Mouse (Mus musculus): ENCODE data around the gene Atp9a. TPM values are rescaled to one million over a fixed set of nuclear protein-coding genes. Genes with fewer than 3 reads are reported as not detected.
A peak's percentile ranks its signal among the peaks of the same experiment; 100 is the strongest.

Gene Atp9a
- polyA plus RNA-seq, 1 experiment from 2014 or later = 143 TPM

GRCm38 (mm10) chr2:168679381-168680199 is 62.6 kb downstream of the Atp9a start:
- Histone ChIP-seq H3K9me3 (replicated peaks) (no peaks in the 10 kb centered on the region), H3K27ac (replicated peaks) (peak overlapping the region; percentile 80), H3K9ac (replicated peaks) (no peak overlapping the region), H3K36me3 (peaks cover 48% of the 10 kb centered on the region), H3K27me3 (replicated peaks) (no peaks in the 10 kb centered on the region), H3K4me1 (peaks cover 29% of the 10 kb centered on the region), H3K4me3 (replicated peaks) (no peak overlapping the region), H3K4me2 (peak overlapping the region; percentile 11)
- 40% methylated on average over 19 of the region's 19 CpGs for WGBS
- ATAC-seq (ENCODE audit: low FRiP score) = peak; percentile 68

- peak; percentile 87 for ATAC-seq (ENCODE audit: low FRiP score)
- peak overlapping the region; percentile 11 for H3K4me2 ChIP-seq
- H3K27me3 ChIP-seq (replicated peaks) = no peaks in the 10 kb centered on the region
- H3K9ac ChIP-seq (replicated peaks) = no peak overlapping the region
- WGBS = 40% methylated on average over 15 of the region's 15 CpGs
- no peaks in the 10 kb centered on the region for H3K9me3 ChIP-seq (replicated peaks)
- H3K4me1 ChIP-seq = peaks cover 22% of the 10 kb centered on the region
- no peak overlapping the region for H3K4me3 ChIP-seq (replicated peaks)
- peaks cover 55% of the 10 kb centered on the region for H3K36me3 ChIP-seq
- H3K27ac ChIP-seq (replicated peaks) = peak overlapping the region; percentile 80
Measured at GRCm38 (mm10) chr2:168678662-168679294, 63.4 kb downstream of the Atp9a start.

- no peaks in the 10 kb centered on the region for H3K9me3 ChIP-seq (replicated peaks)
- no peak overlapping the region for H3K4me3 ChIP-seq (replicated peaks)
- peak overlapping the region; percentile 80 for H3K27ac ChIP-seq (replicated peaks)
- H3K4me2 ChIP-seq = no peak overlapping the region
- no peaks in the 10 kb centered on the region for H3K27me3 ChIP-seq (replicated peaks)
- no peak overlapping the region for H3K9ac ChIP-seq (replicated peaks)
- 34% methylated on average over 9 of the region's 9 CpGs for WGBS
- H3K36me3 ChIP-seq = peaks cover 61% of the 10 kb centered on the region
- peaks cover 22% of the 10 kb centered on the region for H3K4me1 ChIP-seq
- ATAC-seq (ENCODE audit: low FRiP score) = 0 out of 2 replicates have a peak, but pooled peaks have one; percentile 23
Measured at GRCm38 (mm10) chr2:168677650-168678049, 64.6 kb downstream of the Atp9a start.

- Histone ChIP-seq H3K9ac (replicated peaks) (no peak overlapping the region), H3K4me1 (no peaks in the 10 kb centered on the region), H3K27ac (replicated peaks) (no peak overlapping the region), H3K9me3 (replicated peaks) (no peaks in the 10 kb centered on the region), H3K27me3 (replicated peaks) (no peaks in the 10 kb centered on the region), H3K4me3 (replicated peaks) (no peak overlapping the region), H3K36me3 (peaks cover 61% of the 10 kb centered on the region), H3K4me2 (no peak overlapping the region)
- ATAC-seq (ENCODE audit: low FRiP score) = no peak
- WGBS = 92% methylated on average over 9 of the region's 9 CpGs
Measured at GRCm38 (mm10) chr2:168671724-168672123, 70.5 kb downstream of the Atp9a start.

- Histone ChIP-seq H3K4me3 (replicated peaks) (no peak overlapping the region), H3K9ac (replicated peaks) (no peak overlapping the region), H3K4me2 (no peak overlapping the region), H3K4me1 (no peaks in the 10 kb centered on the region), H3K36me3 (peaks cover 56% of the 10 kb centered on the region), H3K27ac (replicated peaks) (no peak overlapping the region), H3K27me3 (replicated peaks) (no peaks in the 10 kb centered on the region), H3K9me3 (replicated peaks) (no peaks in the 10 kb centered on the region)
- no peak for ATAC-seq (ENCODE audit: low FRiP score)
- WGBS = 90% methylated on average over 14 of the region's 14 CpGs
Measured at GRCm38 (mm10) chr2:168670241-168670640, 72.0 kb downstream of the Atp9a start.

GRCm38 (mm10) chr2:168669762-168670161 is 72.4 kb downstream of the Atp9a start:
- H3K4me2 ChIP-seq = no peak overlapping the region
- no peak for ATAC-seq (ENCODE audit: low FRiP score)
- H3K36me3 ChIP-seq = peaks cover 51% of the 10 kb centered on the region
- 75% methylated on average over 13 of the region's 13 CpGs for whole genome bisulfite sequencing
- H3K9me3 ChIP-seq (replicated peaks) = no peaks in the 10 kb centered on the region
- H3K27ac ChIP-seq (replicated peaks) = no peak overlapping the region
- no peak overlapping the region for H3K9ac ChIP-seq (replicated peaks)
- H3K4me3 ChIP-seq (replicated peaks) = no peak overlapping the region
- no peaks in the 10 kb centered on the region for H3K4me1 ChIP-seq
- no peaks in the 10 kb centered on the region for H3K27me3 ChIP-seq (replicated peaks)

GRCm38 (mm10) chr2:168667745-168668144 is 74.5 kb downstream of the Atp9a start:
- H3K36me3 ChIP-seq = peaks cover 39% of the 10 kb centered on the region
- H3K27ac ChIP-seq (replicated peaks) = no peak overlapping the region
- no peak overlapping the region for H3K4me3 ChIP-seq (replicated peaks)
- no peaks in the 10 kb centered on the region for H3K9me3 ChIP-seq (replicated peaks)
- no peaks in the 10 kb centered on the region for H3K27me3 ChIP-seq (replicated peaks)
- 84% methylated on average over 13 of the region's 13 CpGs for whole genome bisulfite sequencing
- no peak for ATAC-seq (ENCODE audit: low FRiP score)
- H3K4me2 ChIP-seq = no peak overlapping the region
- no peaks in the 10 kb centered on the region for H3K4me1 ChIP-seq
- no peak overlapping the region for H3K9ac ChIP-seq (replicated peaks)

GRCm38 (mm10) chr2:168665680-168666079 is 76.5 kb downstream of the Atp9a start:
- peaks cover 42% of the 10 kb centered on the region for H3K36me3 ChIP-seq
- 97% methylated on average over 4 of the region's 4 CpGs for WGBS
- H3K9me3 ChIP-seq (replicated peaks) = no peaks in the 10 kb centered on the region
- no peak overlapping the region for H3K4me2 ChIP-seq
- ATAC-seq (ENCODE audit: low FRiP score) = no peak
- H3K27ac ChIP-seq (replicated peaks) = no peak overlapping the region
- no peak overlapping the region for H3K4me3 ChIP-seq (replicated peaks)
- no peak overlapping the region for H3K9ac ChIP-seq (replicated peaks)
- no peaks in the 10 kb centered on the region for H3K27me3 ChIP-seq (replicated peaks)
- no peaks in the 10 kb centered on the region for H3K4me1 ChIP-seq

- WGBS = 73% methylated on average over 5 of the region's 5 CpGs
- no peak for ATAC-seq (ENCODE audit: low FRiP score)
- no peak overlapping the region for H3K4me2 ChIP-seq
Measured at GRCm38 (mm10) chr2:168663716-168664115, 78.5 kb downstream of the Atp9a start.

GRCm38 (mm10) chr2:168663216-168663615 is 79.0 kb downstream of the Atp9a start:
- Histone ChIP-seq H3K4me3 (replicated peaks) (no peak overlapping the region), H3K9ac (replicated peaks) (no peak overlapping the region), H3K4me2 (no peak overlapping the region), H3K9me3 (replicated peaks) (no peaks in the 10 kb centered on the region), H3K27me3 (replicated peaks) (no peaks in the 10 kb centered on the region), H3K27ac (replicated peaks) (no peak overlapping the region), H3K36me3 (peaks cover 39% of the 10 kb centered on the region), H3K4me1 (no peaks in the 10 kb centered on the region)
- ATAC-seq (ENCODE audit: low FRiP score) = no peak
- WGBS = 84% methylated on average over 7 of the region's 7 CpGs

More at GRCm38 (mm10) chr2:168663716-168664115, 78.5 kb downstream of the Atp9a start:
- Histone ChIP-seq H3K4me3 (replicated peaks) (no peak overlapping the region), H3K27ac (replicated peaks) (no peak overlapping the region), H3K4me1 (no peaks in the 10 kb centered on the region), H3K36me3 (peaks cover 37% of the 10 kb centered on the region), H3K27me3 (replicated peaks) (no peaks in the 10 kb centered on the region), H3K9ac (replicated peaks) (no peak overlapping the region), H3K9me3 (replicated peaks) (no peaks in the 10 kb centered on the region)

- ATAC-seq (ENCODE audit: low FRiP score) = no peak
- H3K9me3 ChIP-seq (replicated peaks) = no peaks in the 10 kb centered on the region
- no peak overlapping the region for H3K27ac ChIP-seq (replicated peaks)
- H3K27me3 ChIP-seq (replicated peaks) = no peaks in the 10 kb centered on the region
- H3K36me3 ChIP-seq = peaks cover 35% of the 10 kb centered on the region
- H3K4me3 ChIP-seq (replicated peaks) = no peak overlapping the region
- no peak overlapping the region for H3K9ac ChIP-seq (replicated peaks)
- no peak overlapping the region for H3K4me2 ChIP-seq
- 57% methylated on average over 15 of the region's 15 CpGs for WGBS
- no peaks in the 10 kb centered on the region for H3K4me1 ChIP-seq
Measured at GRCm38 (mm10) chr2:168661802-168662201, 80.4 kb downstream of the Atp9a start.

- Histone ChIP-seq H3K4me2 (no peak overlapping the region), H3K27ac (replicated peaks) (no peak overlapping the region), H3K9ac (replicated peaks) (no peak overlapping the region), H3K9me3 (replicated peaks) (no peaks in the 10 kb centered on the region), H3K4me3 (replicated peaks) (no peak overlapping the region), H3K4me1 (no peaks in the 10 kb centered on the region), H3K27me3 (replicated peaks) (no peaks in the 10 kb centered on the region), H3K36me3 (peaks cover 35% of the 10 kb centered on the region)
- no peak for ATAC-seq (ENCODE audit: low FRiP score)
- 64% methylated on average over 5 of the region's 5 CpGs for WGBS
Measured at GRCm38 (mm10) chr2:168660344-168660743, 81.9 kb downstream of the Atp9a start.

Data from neural tube, embryonic 15.5 days (tissue).